Mouse (Mus musculus) gastrocnemius, postnatal 25 days (tissue): ENCODE results near the gene Eif3g. TPM values are rescaled to one million over a fixed set of nuclear protein-coding genes. Genes with fewer than 3 reads are reported as not detected.

Source experiments
- DNase-seq: peaks from one replicate; pipeline ENCODE4 v3.0.0; 2022
- microRNA-seq, 2 experiments: library from miRNA; unstranded; fragments of <30 nt; microRNA quantifications; one replicate each; pipeline ENCODE4 v1.2.0; 2021; ENCODE audit warnings: borderline replicate concordance in 2 of 2
- total RNA-seq, 2 experiments: library from RNA; stranded (reverse); gene quantifications; 1 replicate in 1 of 2; 2 replicates in 1 of 2; pipeline ENCODE4 v1.2.3; 2021

Gene Eif3g
- total RNA-seq, 2 experiments from 2014 or later = 90.9 to 101 TPM

DNA sequence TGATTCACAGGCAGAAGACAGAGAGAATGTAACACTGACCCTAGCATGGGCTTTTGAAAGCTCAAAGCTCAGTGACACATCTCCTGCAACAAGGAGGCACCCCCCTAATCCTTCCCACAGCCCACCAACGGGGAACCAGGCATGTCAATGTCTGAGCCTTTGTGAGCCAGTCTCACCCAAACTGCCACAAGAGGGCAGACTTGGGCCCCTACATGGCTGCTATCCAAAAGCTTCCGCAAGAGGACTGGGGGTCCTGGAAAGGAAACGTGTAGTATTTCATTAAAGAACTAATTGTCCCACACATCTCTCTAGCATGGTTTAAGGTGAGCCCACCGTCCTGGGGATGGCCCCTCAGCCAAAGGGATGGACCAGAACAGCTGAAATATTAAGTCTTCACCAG lies 36.6 kb downstream of the Eif3g start:
- no peak for DNase-seq

DNA sequence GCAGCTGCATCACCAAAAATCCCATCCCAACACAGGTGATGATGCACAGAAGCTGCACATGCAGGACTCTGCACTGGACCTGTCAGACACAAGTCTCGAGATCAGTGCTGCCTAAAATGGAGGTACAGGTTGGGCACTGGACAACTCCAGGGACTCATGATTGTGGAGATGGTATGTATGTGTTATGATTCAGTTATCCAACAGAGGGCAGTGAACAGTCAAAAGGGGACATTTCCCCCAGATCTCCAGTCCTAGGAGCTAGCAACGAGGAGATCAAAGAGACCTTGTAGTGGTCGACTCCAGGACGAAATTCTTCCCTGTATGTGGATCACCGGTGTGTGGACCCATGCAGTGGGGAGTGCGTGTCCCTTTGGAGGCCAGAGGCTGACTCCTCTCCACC lies 38.5 kb downstream of the Eif3g start:
- no peak for DNase-seq

DNA sequence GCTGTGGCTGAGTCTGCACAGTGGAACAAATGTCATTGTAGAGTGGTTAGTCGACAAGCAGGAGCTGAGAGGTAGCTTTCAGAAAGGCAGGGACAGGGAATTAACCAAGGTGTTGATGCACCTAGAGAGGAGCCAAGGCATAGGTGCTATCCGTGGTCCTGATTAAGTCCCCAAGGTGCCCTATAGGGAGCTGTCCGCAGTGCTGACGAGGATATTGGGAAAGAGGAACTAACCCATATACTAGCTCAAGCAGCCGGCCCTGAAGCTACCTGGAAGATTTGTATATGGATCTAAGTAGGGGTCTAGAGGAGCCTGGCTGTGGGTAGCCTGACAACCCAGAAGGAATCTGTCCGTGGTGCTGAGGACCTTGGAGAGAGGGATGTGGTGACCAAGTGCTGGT lies 41.3 kb downstream of the Eif3g start:
- DNase-seq = no peak

DNA sequence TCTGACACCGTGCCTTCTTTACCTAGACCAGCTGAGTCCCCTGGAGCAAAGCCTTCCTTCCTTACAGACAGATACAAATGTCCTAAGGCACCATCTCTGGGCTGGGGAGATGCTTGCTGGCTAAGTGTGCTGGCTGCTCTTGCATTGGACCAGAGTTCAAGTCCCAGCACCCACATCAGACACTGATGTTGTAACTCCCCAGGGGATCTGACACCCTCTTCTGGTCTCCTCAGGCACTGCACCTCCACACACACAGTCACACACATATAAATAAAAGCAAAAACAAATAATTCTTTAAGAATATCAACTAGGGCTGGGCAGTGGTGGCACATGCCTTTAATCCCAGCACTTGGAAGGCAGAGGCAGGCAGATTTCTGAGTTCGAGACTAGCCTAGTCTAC lies 48.2 kb downstream of the Eif3g start:
- DNase-seq = no peak

Small RNA genes within 50 kb of the gene (microRNA-seq; reads per million reads assigned to microRNA genes)
- gene Mir7081 = 0 reads per million in 2 experiments

Other genes starting within 250 kb of the Eif3g start
- 10 to 100 TPM; 13.0 to 14.1 TPM for gene Pin1, start 246.5 kb downstream of the Eif3g start, total RNA-seq
- under 1 TPM; 0.13 to 0.20 TPM for gene Olfm2, start 152.3 kb downstream of the Eif3g start, total RNA-seq
- gene Col5a3, start 83.6 kb downstream of the Eif3g start, total RNA-seq = 10 to 100 TPM; 37.8 to 41.0 TPM
- under 1 TPM in 1 of 2 experiments, not detected in 1; 0.20 TPM for gene Rdh8, start 80.1 kb downstream of the Eif3g start, total RNA-seq
- 1 to 10 TPM; 1.7 to 2.7 TPM for gene A230050P20Rik, start 30.0 kb downstream of the Eif3g start, total RNA-seq
- 1 to 10 TPM; 4.1 to 4.6 TPM for gene Angptl6, start 18.9 kb downstream of the Eif3g start, total RNA-seq
- gene Ppan, start 10.4 kb downstream of the Eif3g start, total RNA-seq = 1 to 10 TPM; 7.4 to 7.7 TPM
- gene Dnmt1, start 61.3 kb upstream of the Eif3g start, total RNA-seq = 10 to 100 TPM in 1 of 2 experiments, 1 to 10 TPM in 1; 6.5 to 10.5 TPM
- gene S1pr2, start 78.2 kb upstream of the Eif3g start, total RNA-seq = 1 to 10 TPM; 2.3 to 3.6 TPM
- 10 to 100 TPM; 61.9 to 62.8 TPM for gene Mrpl4, start 104.1 kb upstream of the Eif3g start, total RNA-seq
- gene Icam1, start 117.4 kb upstream of the Eif3g start, total RNA-seq = 1 to 10 TPM; 1.6 to 3.0 TPM
- 1 to 10 TPM; 1.0 to 1.6 TPM for gene Icam4, start 130.8 kb upstream of the Eif3g start, total RNA-seq
- not detected for gene Icam5, start 133.4 kb upstream of the Eif3g start, total RNA-seq
- gene Zglp1, start 168.5 kb upstream of the Eif3g start, total RNA-seq = not detected
- under 1 TPM in 1 of 2 experiments, not detected in 1; 0.27 TPM for gene Gm49373, start 174.5 kb upstream of the Eif3g start, total RNA-seq
- 10 to 100 TPM; 34.7 to 35.4 TPM for gene Fdx1l, start 175.0 kb upstream of the Eif3g start, total RNA-seq
- gene Gm38431, start 193.4 kb upstream of the Eif3g start, total RNA-seq = under 1 TPM; 0.35 to 0.67 TPM
- gene Raver1, start 193.4 kb upstream of the Eif3g start, total RNA-seq = 10 to 100 TPM; 15.2 to 17.0 TPM
- 1 to 10 TPM; 4.7 to 5.8 TPM for gene Tyk2, start 232.6 kb upstream of the Eif3g start, total RNA-seq